Mouse (Mus musculus): ENCODE data around the gene Eda.
"Not testable (repeated sequence)": the region's sequence is repeated elsewhere in the genome, so short reads cannot be mapped to it uniquely, and the experiment has no call there.

Gene Eda

GRCm38 (mm10) chrX:100409245-100409644 lies 433.8 kb downstream of the Eda start:
- DNase-seq (ENCODE audit: low spot score in 2 of 2): no peak

DNA sequence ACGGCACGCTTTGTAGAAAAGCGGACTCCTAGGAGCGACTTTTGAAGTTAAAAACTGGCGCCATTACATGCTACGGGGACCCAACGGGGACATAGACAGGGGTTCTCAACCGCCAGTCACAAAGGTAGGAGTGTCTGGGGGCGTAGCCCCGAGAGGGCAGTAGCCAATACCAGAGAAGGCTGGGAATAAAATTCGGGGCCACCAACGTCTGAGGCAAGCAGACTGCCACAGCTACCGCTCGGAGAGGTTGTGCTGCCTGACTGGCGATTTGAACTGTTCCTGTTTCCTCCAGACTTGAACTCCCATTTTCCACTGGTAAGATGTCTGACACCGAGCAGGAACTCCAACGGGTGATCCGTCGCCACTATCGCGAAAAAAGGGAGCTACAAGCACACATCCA lies 453.3 kb downstream of the Eda start, which contains the start of gene Otud6a:
TSS of gene Otud6a (plus strand) at position 321 of the 400 bp plus-strand sequence.
- no peak for DNase-seq (ENCODE audit: low spot score in 2 of 2)

- no peak for DNase-seq (ENCODE audit: low spot score in 2 of 2)
These were observed 456.9 kb downstream of the Eda start for GRCm38 (mm10) chrX:100432311-100432710.

GRCm38 (mm10) chrX:100442617-100443016 lies 467.2 kb downstream of the Eda start, which contains the start of gene Awat2:
Awat2 (minus strand) TSS chrX:100442717.
- not testable (repeated sequence) for DNase-seq (ENCODE audit: low spot score in 2 of 2)

DNA sequence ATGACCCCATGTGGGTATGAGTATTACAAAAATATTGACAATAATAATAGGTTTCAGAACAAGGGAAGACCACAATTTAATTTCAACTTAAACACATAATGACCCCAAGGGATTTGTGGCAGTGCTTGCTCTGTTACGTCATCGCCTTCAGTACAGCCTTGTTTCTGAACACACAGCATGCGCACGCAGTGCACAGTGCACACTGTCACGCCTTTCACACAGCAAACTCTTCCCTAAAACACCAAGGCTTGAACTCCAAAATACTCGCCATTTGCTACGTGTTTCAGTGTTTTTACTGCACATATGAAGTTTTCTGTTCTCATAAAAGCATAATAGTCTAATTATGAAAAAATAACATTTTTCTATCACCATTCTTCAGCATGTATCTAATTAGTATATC lies 468.1 kb downstream of the Eda start:
- no peak for DNase-seq (ENCODE audit: low spot score in 2 of 2)
